Mouse (Mus musculus) hindbrain, embryonic 12.5 days (tissue): ENCODE results near the gene Ahsa1. TPM values are rescaled to one million over a fixed set of nuclear protein-coding genes. Genes with fewer than 3 reads are reported as not detected.
"Not testable (repeated sequence)": the region's sequence is repeated elsewhere in the genome, so short reads cannot be mapped to it uniquely, and the experiment has no call there.

Experiments
- ATAC-seq: fragments of 200-750 bp; cut with Nextera tagmentation; 2 replicates; pipeline ENCODE4 v1.8.0; 2017; ENCODE audit warnings: moderate TSS enrichment; ENCODE audit not compliant: low FRiP score
- H3K27ac ChIP-seq: fragments of 300-500 bp; sonication (generic); 2 replicates; pipeline ENCODE4 v1.5.1; 2016; ENCODE audit warnings: mild to moderate bottlenecking
- H3K27me3 ChIP-seq: fragments of 300-500 bp; sonication (generic); 2 replicates; pipeline ENCODE4 v1.6.1; 2016; ENCODE audit warnings: mild to moderate bottlenecking
- H3K36me3 ChIP-seq: fragments of 300-500 bp; sonication (generic); 2 replicates; pipeline ENCODE4 v1.6.1; 2016; ENCODE audit warnings: mild to moderate bottlenecking
- H3K4me1 ChIP-seq: fragments of 300-500 bp; sonication (generic); 2 replicates; pipeline ENCODE4 v1.6.1; 2016
- H3K4me2 ChIP-seq: fragments of 300-500 bp; sonication (generic); replicated peaks from 2 replicates; pipeline ENCODE4 v1.6.1; 2016; ENCODE audit warnings: mild to moderate bottlenecking
- H3K4me3 ChIP-seq: fragments of 300-500 bp; sonication (generic); 2 replicates; pipeline ENCODE4 v1.5.1; 2016; ENCODE audit warnings: mild to moderate bottlenecking
- H3K9ac ChIP-seq: fragments of 300-500 bp; sonication (generic); 2 replicates; pipeline ENCODE4 v1.6.1; 2016; ENCODE audit warnings: mild to moderate bottlenecking, moderate library complexity
- H3K9me3 ChIP-seq: fragments of 300-500 bp; sonication (generic); replicated peaks from 2 replicates; pipeline ENCODE4 v1.6.1; 2016; ENCODE audit warnings: mild to moderate bottlenecking
- WGBS: fragments of 180-500 bp; shearing (Covaris S2); methylation state at CpG from one replicate; pipeline ENCODE4 v1.1.7; 2016; 5-methylcytosine and 5-hydroxymethylcytosine counted together
- polyA plus RNA-seq: library from polyadenylated mRNA; unstranded; fragments of >200 nt; fragmentation: Nextera tagmentation; extraction: Ambion mirVana; gene quantifications from 2 replicates; pipeline ENCODE4 v1.2.1, GENCODE M21; 2016

Ahsa1 gene
- polyA plus RNA-seq, 1 experiment from 2014 or later = 187 TPM

DNA sequence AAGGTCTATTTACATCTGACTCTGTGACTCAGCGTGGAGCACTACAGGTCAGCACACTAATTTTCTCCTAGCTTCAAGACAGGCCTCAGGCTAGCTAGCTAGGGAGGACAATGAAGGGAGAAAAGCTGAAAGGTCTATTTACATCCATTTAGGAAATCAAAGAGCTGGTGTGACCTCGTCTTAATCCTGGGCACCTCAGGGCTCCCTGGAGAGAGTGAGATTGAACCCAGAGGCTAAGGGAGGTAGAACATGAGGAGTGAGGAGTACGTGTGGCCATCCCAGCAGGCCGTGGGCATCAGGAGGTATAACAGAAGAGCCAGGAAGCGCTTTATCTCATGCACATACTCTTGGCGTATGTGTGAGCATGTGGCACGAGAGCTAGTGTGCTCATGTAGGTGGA is 17.4 kb downstream of the Ahsa1 start:
- Histone ChIP-seq H3K36me3 (0 out of 2 replicates have a peak, but pooled peaks cover 2% of the 10 kb centered on the region), H3K27me3 (no peaks in the 10 kb centered on the region), H3K4me3 (no peak overlapping the region), H3K4me2 (no peak overlapping the region), H3K4me1 (peaks cover 1% of the 10 kb centered on the region; the same call in 1 of the 2 replicates), H3K27ac (no peak overlapping the region), H3K9me3 (0 out of 2 replicates have a peak, but pooled peaks cover 5% of the 10 kb centered on the region), H3K9ac (no peak overlapping the region)
- ATAC-seq = no peak
- 66% methylated on average over 7 of the region's 7 CpGs for WGBS

DNA sequence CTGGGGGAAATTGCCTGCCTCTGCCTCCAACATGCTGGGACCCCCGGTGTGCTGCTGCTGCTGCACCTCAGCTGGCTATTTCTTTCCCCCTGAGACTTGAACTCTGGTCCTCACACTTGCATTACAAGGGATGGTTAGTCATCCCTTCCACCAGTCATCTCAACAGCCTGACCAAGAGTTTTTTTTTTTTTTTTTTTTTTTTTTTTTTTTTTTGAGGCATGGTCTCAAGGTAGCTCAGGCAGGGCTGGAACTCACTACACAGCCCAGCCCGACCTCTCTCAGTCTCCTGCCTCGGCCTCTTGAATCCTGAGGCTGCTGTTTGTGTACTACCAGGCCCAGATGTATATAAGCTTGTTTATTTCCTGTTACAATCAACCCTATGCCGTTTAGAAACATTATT is 18.0 kb downstream of the Ahsa1 start:
- H3K27ac ChIP-seq = no peak overlapping the region
- no peaks in the 10 kb centered on the region for H3K27me3 ChIP-seq
- ATAC-seq = no peak
- no peak overlapping the region for H3K9ac ChIP-seq
- H3K4me1 ChIP-seq = no peaks in the 10 kb centered on the region
- H3K4me3 ChIP-seq = no peak overlapping the region
- H3K36me3 ChIP-seq = 0 out of 2 replicates have a peak, but pooled peaks cover 2% of the 10 kb centered on the region
- H3K9me3 ChIP-seq = 0 out of 2 replicates have a peak, but pooled peaks cover 5% of the 10 kb centered on the region
- no peak overlapping the region for H3K4me2 ChIP-seq
- 81% methylated on average over 4 of the region's 4 CpGs for WGBS

DNA sequence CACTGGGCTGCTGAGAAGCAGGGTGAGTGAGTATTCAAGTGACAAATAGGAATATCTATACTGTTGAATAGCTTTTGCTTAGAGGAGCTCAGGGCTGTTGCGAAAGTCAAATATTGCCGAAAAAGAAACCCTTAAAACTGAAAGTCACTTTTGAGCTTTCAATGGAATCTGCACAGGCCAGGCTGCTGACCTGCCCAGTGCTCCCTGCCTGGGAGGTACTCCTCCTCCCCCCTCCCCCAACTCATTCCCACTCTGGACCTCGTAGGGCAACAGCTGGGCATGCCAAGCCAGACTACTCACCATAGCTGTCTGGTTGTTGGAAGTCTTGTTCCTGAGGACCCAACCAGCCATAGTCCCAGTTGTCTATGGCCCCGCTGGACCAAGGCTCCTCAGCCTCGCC is 18.4 kb downstream of the Ahsa1 start:
- Histone ChIP-seq H3K27me3 (no peaks in the 10 kb centered on the region), H3K9me3 (0 out of 2 replicates have a peak, but pooled peaks cover 5% of the 10 kb centered on the region), H3K27ac (no peak overlapping the region), H3K9ac (no peak overlapping the region), H3K4me3 (no peak overlapping the region), H3K36me3 (0 out of 2 replicates have a peak, but pooled peaks cover 2% of the 10 kb centered on the region), H3K4me2 (no peak overlapping the region), H3K4me1 (no peaks in the 10 kb centered on the region)
- WGBS = 89% methylated on average over 5 of the region's 5 CpGs
- ATAC-seq = no peak

DNA sequence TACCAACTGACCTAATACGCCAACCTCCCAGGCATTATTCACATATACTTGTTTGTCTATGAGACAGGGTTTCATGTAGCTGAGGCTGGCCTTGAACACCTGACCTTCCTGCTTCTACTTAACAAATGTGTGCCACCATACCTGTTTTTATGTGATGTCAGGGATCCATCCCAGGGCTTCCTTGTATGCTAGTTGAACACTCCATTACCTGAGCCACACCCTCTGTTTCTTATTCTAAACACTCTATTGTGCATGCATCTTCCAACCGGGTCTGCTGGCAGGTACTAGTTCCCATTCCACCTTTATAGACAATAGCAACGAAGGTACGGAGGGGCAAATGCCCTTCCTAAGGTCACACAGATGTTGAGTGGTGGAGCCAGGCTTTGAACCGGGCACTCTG is 22.8 kb downstream of the Ahsa1 start:
- no peak overlapping the region for H3K4me3 ChIP-seq
- 90% methylated on average over 5 of the region's 5 CpGs for WGBS
- H3K9ac ChIP-seq = no peak overlapping the region
- H3K4me1 ChIP-seq = no peaks in the 10 kb centered on the region
- H3K36me3 ChIP-seq = 0 out of 2 replicates have a peak, but pooled peaks cover 2% of the 10 kb centered on the region
- no peak for ATAC-seq
- no peak overlapping the region for H3K4me2 ChIP-seq
- 0 out of 2 replicates have a peak, but pooled peaks cover 5% of the 10 kb centered on the region for H3K9me3 ChIP-seq
- H3K27me3 ChIP-seq = no peaks in the 10 kb centered on the region
- H3K27ac ChIP-seq = no peak overlapping the region

DNA sequence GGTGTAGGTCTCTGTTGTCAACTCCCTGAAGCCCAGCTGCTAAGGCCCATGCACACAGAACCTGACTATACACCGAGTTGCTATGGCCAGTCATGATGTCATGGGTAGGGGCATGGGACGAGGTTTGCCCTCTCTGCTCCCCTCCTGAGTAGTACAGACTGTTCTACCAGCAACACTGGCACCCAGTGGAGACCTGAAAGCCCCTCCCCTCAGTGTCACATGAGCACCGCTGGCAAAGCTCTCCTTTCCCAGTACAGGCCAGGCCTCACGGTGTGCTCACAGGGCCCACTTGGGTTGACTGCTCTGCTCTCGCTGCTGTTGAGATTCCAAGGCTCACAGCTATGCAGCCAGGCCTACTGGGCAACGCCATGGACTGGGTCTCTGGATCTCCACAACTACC is 27.7 kb downstream of the Ahsa1 start:
- Histone ChIP-seq H3K9ac (no peak overlapping the region), H3K27me3 (peaks cover 9% of the 10 kb centered on the region), H3K9me3 (no peaks in the 10 kb centered on the region), H3K27ac (no peak overlapping the region), H3K4me2 (no peak overlapping the region), H3K36me3 (no peaks in the 10 kb centered on the region), H3K4me3 (no peak overlapping the region), H3K4me1 (no peaks in the 10 kb centered on the region)
- ATAC-seq = no peak
- WGBS = 65% methylated on average over 6 of the region's 6 CpGs

DNA sequence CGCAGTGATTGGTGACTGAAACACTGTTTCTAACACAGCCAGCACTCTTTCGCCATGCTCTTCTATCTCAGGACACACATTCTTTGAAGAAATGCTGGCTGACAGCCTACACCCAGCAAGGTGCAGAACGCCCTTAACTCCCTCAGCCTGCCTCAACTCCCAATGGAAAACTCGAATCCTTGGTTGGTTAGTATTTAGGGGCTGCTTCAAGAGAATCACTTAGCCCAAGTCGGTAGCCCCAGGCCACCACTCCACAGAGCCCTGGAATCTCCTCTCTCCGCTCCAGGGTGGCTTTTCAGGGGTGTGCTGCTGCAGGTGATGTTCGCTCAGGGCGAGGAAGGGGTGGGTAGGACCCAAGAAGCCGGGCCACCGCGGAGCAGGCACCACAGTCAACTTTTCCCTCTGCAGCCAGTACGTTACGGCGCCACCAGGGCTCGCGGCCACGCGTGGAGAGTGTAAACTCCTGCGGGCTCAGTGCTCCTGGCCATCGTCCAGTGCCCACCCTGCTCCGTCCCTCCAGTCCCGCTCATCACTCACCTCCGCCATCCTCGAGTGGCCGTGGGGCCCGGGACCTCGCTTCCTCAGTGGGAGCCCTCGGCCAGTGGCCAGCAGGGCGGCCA is 32.9 kb downstream of the Ahsa1 start:
- H3K36me3 ChIP-seq = no peaks in the 10 kb centered on the region
- WGBS = 10% methylated on average over 27 of the region's 29 CpGs
- H3K4me2 ChIP-seq = peak overlapping the region; percentile 97
- peak overlapping the region; percentile 74 for H3K9ac ChIP-seq
- H3K27ac ChIP-seq = no peak overlapping the region
- H3K4me3 ChIP-seq = peak overlapping the region; percentile 80
- no peaks in the 10 kb centered on the region for H3K9me3 ChIP-seq
- peaks cover 34% of the 10 kb centered on the region for H3K27me3 ChIP-seq
- no peak; the same call in none of the 2 replicates for ATAC-seq
- peaks cover 14% of the 10 kb centered on the region for H3K4me1 ChIP-seq

DNA sequence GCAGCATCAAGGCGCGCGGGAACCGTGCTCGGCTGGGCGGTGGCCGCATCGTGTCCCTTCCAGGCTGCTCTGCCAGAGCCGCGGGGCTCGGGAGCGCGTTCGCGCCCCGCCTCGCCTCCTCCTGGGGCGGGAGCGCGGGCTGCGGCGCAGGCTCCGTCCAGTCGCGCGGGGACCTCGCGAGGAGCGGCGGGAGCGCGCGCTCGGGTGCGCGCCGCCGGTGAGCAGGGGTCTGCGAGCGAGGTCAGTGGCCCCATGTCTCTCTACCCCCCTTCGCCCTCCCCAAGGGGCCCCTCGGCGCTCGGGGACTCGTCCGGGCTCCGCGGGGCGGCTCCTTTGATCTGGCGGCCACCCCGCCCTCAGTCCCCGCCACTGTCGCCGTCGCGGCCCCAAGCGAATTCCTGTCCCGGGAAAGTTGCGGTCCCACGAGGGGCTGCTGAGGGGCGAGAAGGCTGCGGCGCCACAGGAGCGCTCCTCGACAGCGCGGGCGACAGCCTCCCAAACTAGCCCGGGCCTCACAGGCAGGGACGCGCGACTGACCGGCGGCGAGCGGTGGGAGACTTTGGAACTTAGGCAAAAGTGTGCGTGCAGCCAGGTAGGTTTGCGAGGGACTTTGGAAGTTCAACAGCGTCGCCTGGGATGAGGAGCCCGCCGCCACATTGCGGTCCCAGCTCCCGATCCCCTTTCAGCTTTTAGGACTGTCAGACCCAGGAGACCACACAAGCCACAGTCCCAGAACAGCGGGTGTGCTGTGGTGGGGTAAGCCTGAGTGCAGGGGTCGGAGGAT is 33.6 kb downstream of the Ahsa1 start, which contains the start of gene Ism2:
Gene Ism2, minus strand, starts transcription at position 49 of the 784 bp plus-strand sequence.
- peaks cover 34% of the 10 kb centered on the region for H3K27me3 ChIP-seq
- H3K9ac ChIP-seq = peak within 1 kb of the TSS; percentile 74
- no peak within 1 kb of the TSS for H3K27ac ChIP-seq
- WGBS = under 1% methylated on average over 82 of the region's 86 CpGs
- no peaks in the 10 kb centered on the region for H3K9me3 ChIP-seq
- peak within 1 kb of the TSS; percentile 80 for H3K4me3 ChIP-seq
- H3K4me2 ChIP-seq = peak within 1 kb of the TSS; percentile 97
- peak; percentile 72 for ATAC-seq
- H3K4me1 ChIP-seq = peaks cover 14% of the 10 kb centered on the region
- no peaks in the 10 kb centered on the region for H3K36me3 ChIP-seq

DNA sequence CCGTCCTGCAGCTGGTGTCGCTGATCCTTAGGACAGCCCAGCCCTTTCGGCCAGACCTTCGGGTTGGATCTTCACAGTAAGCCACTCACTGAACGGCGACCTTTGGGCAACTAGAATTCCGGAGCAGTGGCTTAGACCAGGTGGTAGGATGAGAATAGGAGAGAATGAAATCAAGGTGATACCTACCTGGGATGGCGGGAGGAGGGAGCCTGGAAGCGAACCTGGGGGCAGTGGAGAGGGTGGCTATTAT is 34.1 kb downstream of the Ahsa1 start:
- ATAC-seq = no peak
- Histone ChIP-seq H3K9me3 (no peaks in the 10 kb centered on the region), H3K4me1 (peaks cover 14% of the 10 kb centered on the region), H3K9ac (no peak overlapping the region), H3K27ac (no peak overlapping the region), H3K36me3 (no peaks in the 10 kb centered on the region), H3K4me2 (peak overlapping the region; percentile 97), H3K27me3 (peaks cover 34% of the 10 kb centered on the region), H3K4me3 (peak overlapping the region; percentile 80)
- WGBS = under 1% methylated on average over 9 of the region's 9 CpGs

DNA sequence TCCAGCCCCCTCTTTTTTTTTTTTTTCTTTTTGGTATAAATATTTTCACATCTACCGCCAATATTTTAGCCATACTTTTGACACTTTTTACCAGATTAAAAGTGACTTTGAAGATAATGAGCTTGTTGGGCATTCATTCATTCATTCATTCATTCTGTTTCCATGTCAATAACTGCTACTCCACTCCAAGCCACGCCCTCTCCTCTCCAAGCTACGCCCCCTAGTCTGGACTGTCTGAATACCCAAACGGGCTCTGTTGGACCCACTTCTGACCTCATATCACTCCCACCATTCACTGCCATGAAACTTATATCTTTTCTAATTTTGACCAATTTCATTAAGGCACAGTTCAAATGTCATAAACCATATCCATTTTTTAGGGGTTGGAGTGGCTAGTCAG is 34.9 kb downstream of the Ahsa1 start:
- WGBS = 46% methylated on average over 4 of the region's 4 CpGs
- H3K4me2 ChIP-seq = no peak overlapping the region
- H3K36me3 ChIP-seq = no peaks in the 10 kb centered on the region
- no peak overlapping the region for H3K9ac ChIP-seq
- H3K9me3 ChIP-seq = no peaks in the 10 kb centered on the region
- no peak for ATAC-seq
- no peak overlapping the region for H3K4me3 ChIP-seq
- no peak overlapping the region for H3K27ac ChIP-seq
- H3K27me3 ChIP-seq = peaks cover 34% of the 10 kb centered on the region
- H3K4me1 ChIP-seq = peaks cover 17% of the 10 kb centered on the region

DNA sequence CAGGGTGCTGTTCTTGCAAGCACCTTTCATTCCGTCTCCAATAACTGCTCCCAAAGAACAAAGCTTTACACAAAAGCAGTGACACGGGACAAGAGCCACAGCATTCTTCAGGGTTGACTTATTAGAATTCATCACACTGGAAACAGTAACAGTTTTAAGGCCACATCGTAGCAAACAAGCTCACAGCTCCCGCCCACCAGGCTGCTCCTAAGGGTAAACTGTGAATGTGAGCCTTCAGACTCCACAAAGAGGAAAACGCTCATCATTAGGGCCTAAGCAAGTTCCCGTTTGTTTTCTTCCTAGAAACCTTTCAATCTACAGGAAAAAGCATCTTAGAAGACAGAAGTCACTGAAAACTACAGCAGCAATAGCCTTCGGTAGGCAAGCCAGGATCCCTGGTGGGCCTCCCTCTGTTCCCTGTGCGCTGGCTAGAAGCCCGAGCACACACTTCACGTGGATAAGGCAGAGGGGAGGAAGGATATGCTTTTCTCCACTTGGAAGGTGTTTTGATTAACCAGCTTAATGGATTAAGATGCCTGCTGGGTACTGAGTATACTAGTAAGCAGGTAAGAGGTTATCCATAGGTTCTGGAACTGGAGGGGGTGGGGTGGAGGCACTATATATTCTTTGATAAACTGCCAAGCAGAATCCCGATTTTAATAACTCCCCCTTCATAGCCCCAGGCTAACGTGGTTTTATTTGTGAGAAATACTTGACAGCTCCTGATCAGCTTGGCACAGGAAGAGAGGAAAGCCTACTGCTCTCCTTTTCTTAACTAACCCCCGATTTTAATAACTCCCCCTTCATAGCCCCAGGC is 39.7 kb downstream of the Ahsa1 start:
- H3K9me3 ChIP-seq = no peaks in the 10 kb centered on the region
- no peak overlapping the region for H3K4me2 ChIP-seq
- peaks cover 5% of the 10 kb centered on the region; the same call in 1 of the 2 replicates for H3K27me3 ChIP-seq
- ATAC-seq = no peak
- peaks cover 19% of the 10 kb centered on the region for H3K36me3 ChIP-seq
- no peak overlapping the region for H3K9ac ChIP-seq
- 0 out of 2 replicates have a peak, but pooled peaks cover 2% of the 10 kb centered on the region for H3K4me1 ChIP-seq
- H3K27ac ChIP-seq = no peak overlapping the region
- H3K4me3 ChIP-seq = no peak overlapping the region
- 41% methylated on average over 13 of the region's 13 CpGs for WGBS

DNA sequence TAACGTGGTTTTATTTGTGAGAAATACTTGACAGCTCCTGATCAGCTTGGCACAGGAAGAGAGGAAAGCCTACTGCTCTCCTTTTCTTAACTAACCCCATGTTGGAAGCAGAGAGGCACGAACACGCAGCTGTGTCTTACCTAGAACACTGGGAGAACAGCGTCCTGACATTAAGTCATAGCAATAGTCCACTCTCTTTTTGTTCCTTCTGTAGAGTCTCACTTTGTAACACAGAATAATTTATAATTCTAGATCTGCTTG is 40.2 kb downstream of the Ahsa1 start:
- not testable (repeated sequence) for H3K27me3 ChIP-seq, ATAC-seq, H3K4me3 ChIP-seq, H3K4me2 ChIP-seq, H3K4me1 ChIP-seq, H3K27ac ChIP-seq, H3K9ac ChIP-seq, H3K9me3 ChIP-seq
- peaks cover 19% of the 10 kb centered on the region for H3K36me3 ChIP-seq
- WGBS = 71% methylated on average over 4 of the region's 4 CpGs

DNA sequence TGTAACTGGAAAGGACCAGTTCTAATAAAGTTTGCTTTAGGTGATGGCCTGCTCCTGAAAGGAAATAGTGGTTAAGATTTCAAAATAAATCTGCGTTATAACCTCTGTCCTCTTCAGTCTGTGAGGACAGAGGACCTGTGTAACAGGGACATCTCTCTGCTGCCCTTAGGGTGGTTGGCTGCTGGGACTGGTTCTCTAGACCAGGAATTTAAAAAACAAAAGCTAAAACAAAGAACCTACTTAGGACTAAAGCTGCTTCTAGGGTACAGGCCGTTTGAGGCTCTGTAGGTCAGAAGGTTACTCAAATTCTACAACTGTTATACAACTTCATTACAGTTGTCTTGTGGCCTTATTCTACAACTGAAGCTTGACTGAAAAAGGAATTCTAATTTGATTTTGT is 46.8 kb downstream of the Ahsa1 start:
- H3K27ac ChIP-seq = no peak overlapping the region
- H3K27me3 ChIP-seq = no peaks in the 10 kb centered on the region
- H3K36me3 ChIP-seq = peaks cover 30% of the 10 kb centered on the region
- WGBS = 64% methylated on average over 2 of the region's 2 CpGs
- H3K4me1 ChIP-seq = no peaks in the 10 kb centered on the region
- H3K9me3 ChIP-seq = no peaks in the 10 kb centered on the region
- ATAC-seq = no peak
- H3K4me3 ChIP-seq = no peak overlapping the region
- no peak overlapping the region for H3K4me2 ChIP-seq
- no peak overlapping the region for H3K9ac ChIP-seq
